Mouse (Mus musculus) liver, embryonic 12.5 days (tissue): ENCODE data around the gene Olah. TPM values are rescaled to one million over a fixed set of nuclear protein-coding genes. Genes with fewer than 3 reads are reported as not detected.
"Not testable (repeated sequence)": the region's sequence is repeated elsewhere in the genome, so short reads cannot be mapped to it uniquely, and the experiment has no call there.

Experiments
- ATAC-seq: fragments of 200-750 bp; cut with Nextera tagmentation; 2 replicates; pipeline ENCODE4 v1.8.0; 2017; ENCODE audit warnings: moderate number of reproducible peaks, mild to moderate bottlenecking, moderate library complexity
- H3K27ac ChIP-seq: fragments of 300-500 bp; sonication (generic); 2 replicates; pipeline ENCODE4 v1.5.1; 2016; ENCODE audit warnings: mild to moderate bottlenecking
- H3K27me3 ChIP-seq: fragments of 300-500 bp; sonication (generic); replicated peaks from 2 replicates; pipeline ENCODE4 v1.6.1; 2016; ENCODE audit warnings: mild to moderate bottlenecking, moderate library complexity
- H3K36me3 ChIP-seq: fragments of 300-500 bp; sonication (generic); 2 replicates; pipeline ENCODE4 v1.6.1; 2016; ENCODE audit warnings: mild to moderate bottlenecking, moderate library complexity
- H3K4me1 ChIP-seq: fragments of 300-500 bp; sonication (generic); 2 replicates; pipeline ENCODE4 v1.6.1; 2016
- H3K4me2 ChIP-seq: fragments of 300-500 bp; sonication (generic); 2 replicates; pipeline ENCODE4 v1.6.1; 2016; ENCODE audit warnings: mild to moderate bottlenecking, moderate library complexity
- H3K4me3 ChIP-seq: fragments of 300-500 bp; sonication (generic); 2 replicates; pipeline ENCODE4 v1.5.1; 2016; ENCODE audit warnings: mild to moderate bottlenecking, moderate library complexity
- H3K9ac ChIP-seq: fragments of 300-500 bp; sonication (generic); 2 replicates; pipeline ENCODE4 v1.6.1; 2016; ENCODE audit warnings: mild to moderate bottlenecking, moderate library complexity
- H3K9me3 ChIP-seq: fragments of 300-500 bp; sonication (generic); replicated peaks from 2 replicates; pipeline ENCODE4 v1.6.1; 2016; ENCODE audit warnings: mild to moderate bottlenecking, moderate library complexity
- WGBS: fragments of 180-500 bp; shearing (Covaris S2); methylation state at CpG from one replicate; pipeline ENCODE4 v1.1.7; 2016; ENCODE audit not compliant: insufficient replicate concordance; 5-methylcytosine and 5-hydroxymethylcytosine counted together
- polyA plus RNA-seq: library from polyadenylated mRNA; unstranded; fragments of >200 nt; fragmentation: Nextera tagmentation; extraction: Ambion mirVana; gene quantifications from 2 replicates; pipeline ENCODE4 v1.2.1, GENCODE M21; 2016

Gene Olah
- polyA plus RNA-seq: not detected in 2 replicates

DNA sequence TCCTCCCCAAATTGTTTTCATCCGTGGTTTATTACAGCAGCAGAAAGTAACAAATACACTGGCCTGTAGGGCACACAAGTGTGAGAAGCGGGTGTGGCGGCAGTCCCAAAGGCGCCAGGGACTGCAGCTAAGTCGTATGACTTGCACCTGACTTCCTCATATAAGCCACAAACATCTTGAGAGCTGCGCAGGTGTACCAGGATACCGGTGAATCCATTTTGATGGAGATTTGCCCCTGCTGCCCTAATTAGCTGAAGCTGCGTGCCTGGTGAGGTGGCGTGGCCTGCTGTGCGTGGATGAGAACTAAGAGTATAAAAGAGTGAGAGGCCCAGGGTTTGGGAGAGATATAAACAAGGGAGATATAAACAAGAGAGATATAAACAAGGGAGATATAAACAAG lies at the start of gene Olah:
Gene Olah, minus strand, starts transcription at position 101 of the 400 bp plus-strand sequence.
- not testable (repeated sequence) for H3K4me2 ChIP-seq, H3K27ac ChIP-seq, H3K36me3 ChIP-seq, H3K27me3 ChIP-seq, ATAC-seq, H3K4me1 ChIP-seq, H3K4me3 ChIP-seq, H3K9me3 ChIP-seq, H3K9ac ChIP-seq
- WGBS: 51% methylated on average over 10 of the region's 10 CpGs

DNA sequence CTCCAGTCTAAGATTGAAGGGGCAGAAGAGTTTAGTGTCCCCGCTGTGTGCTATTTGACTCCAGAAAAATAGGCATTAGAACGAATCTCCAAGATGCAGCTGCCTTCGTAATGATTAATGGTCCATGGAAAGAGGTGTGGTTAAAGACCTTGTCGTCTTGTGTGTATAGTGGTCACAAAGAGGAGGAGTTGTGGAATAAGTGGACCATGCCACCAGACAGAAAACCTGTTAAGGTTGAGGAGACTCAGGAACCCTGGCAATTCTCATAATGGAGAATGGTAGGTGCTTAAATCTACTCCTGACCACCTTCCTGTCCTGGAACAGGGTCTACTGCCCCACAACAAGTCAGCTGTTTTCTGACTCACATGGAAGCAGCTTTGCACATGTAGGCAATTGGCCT lies 49.0 kb upstream of the Olah start:
- no peak for ATAC-seq
- no peak overlapping the region for H3K9ac ChIP-seq
- WGBS: 82% methylated on average over 4 of the region's 4 CpGs
- no peaks in the 10 kb centered on the region for H3K9me3 ChIP-seq
- no peaks in the 10 kb centered on the region for H3K27me3 ChIP-seq
- H3K27ac ChIP-seq: no peak overlapping the region
- H3K36me3 ChIP-seq: peaks cover 84% of the 10 kb centered on the region
- no peak overlapping the region for H3K4me2 ChIP-seq
- H3K4me1 ChIP-seq: no peaks in the 10 kb centered on the region
- H3K4me3 ChIP-seq: no peak overlapping the region

DNA sequence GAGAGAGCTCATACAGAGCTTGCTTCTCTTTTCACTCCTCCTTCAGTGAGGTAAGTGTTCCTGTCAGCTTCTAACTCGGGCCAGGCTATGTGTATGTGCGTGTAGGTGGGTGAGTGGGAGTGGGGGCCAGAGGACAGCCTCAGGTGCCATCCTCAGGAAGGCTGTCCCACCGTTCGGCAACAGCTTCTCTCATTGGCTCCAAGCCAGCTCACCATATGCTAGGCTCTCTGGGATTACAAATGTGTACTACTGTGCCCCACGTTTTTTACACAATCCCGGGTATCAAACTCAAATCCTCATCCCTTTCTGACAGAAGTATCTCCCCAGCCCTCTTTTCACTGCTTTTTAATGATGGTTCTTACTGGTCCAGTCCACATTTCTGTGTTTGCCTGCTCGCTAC lies 47.2 kb upstream of the Olah start:
- no peak for ATAC-seq
- WGBS: 79% methylated on average over 7 of the region's 7 CpGs
- no peaks in the 10 kb centered on the region for H3K4me1 ChIP-seq

DNA sequence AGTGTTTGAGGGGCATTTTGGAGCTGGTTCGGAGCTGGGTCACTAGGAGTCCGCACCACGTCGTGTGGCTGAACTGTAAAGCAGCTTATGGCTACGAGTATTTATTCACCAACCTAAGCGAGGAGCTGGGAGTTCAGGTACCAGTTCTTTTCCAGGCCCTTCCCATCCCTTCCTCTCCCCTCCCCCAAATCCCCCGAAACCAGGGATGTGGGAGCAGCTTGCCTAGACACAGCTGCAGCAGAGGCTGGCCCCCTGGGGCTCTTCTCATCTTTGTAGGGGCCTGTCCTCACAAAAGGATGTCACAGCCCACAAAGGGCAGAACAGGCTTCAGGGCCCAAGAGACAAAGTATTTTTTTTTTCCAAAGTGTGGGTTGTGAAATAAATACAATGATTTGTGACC lies 40.9 kb upstream of the Olah start:
- no peak overlapping the region for H3K27ac ChIP-seq
- H3K4me2 ChIP-seq: no peak overlapping the region
- 82% methylated on average over 7 of the region's 7 CpGs for WGBS
- no peaks in the 10 kb centered on the region for H3K9me3 ChIP-seq
- no peak overlapping the region for H3K9ac ChIP-seq
- ATAC-seq: no peak
- H3K4me1 ChIP-seq: no peaks in the 10 kb centered on the region
- no peak overlapping the region for H3K4me3 ChIP-seq
- peaks cover 46% of the 10 kb centered on the region for H3K36me3 ChIP-seq
- no peaks in the 10 kb centered on the region for H3K27me3 ChIP-seq

More for the DNA sequence above, 47.2 kb upstream of the Olah start:
- H3K27me3 ChIP-seq: no peaks in the 10 kb centered on the region
- no peak overlapping the region for H3K9ac ChIP-seq
- no peak overlapping the region for H3K4me3 ChIP-seq
- H3K27ac ChIP-seq: no peak overlapping the region
- H3K36me3 ChIP-seq: peaks cover 79% of the 10 kb centered on the region
- H3K9me3 ChIP-seq: no peaks in the 10 kb centered on the region
- H3K4me2 ChIP-seq: no peak overlapping the region

DNA sequence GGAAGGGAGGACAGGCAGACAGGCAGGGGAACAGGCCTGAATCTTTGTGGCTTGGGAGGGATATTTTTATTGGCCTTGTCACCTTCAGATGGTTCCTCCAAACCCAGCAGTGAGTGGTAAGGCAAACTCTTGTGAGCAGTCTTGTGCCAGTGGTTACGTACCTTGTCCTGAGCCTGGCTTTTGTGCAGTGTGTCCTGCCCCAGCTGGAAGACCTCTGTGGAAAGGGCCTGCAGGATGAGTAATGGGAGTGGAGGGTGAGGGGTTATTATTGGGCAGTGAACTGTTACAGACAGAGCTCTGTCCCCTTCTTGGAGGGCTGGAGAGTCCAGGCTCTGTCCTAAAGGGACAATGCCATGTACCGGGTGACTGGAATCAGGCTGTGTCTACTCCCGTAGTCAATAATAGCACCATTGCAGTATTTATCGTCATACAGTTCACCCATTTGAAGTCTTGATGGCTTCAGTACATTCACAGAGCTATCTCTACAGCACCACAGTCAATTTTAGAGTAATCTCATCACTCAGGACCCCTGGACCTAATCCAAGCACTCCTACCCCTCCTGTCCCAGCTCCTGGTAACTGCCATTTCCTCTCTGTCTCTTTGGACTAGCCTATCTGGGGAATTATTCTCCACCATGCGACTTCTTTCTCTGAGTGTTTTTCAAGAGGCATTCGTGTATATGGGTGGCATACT lies 38.5 kb upstream of the Olah start:
- Histone ChIP-seq H3K4me3 (no peak overlapping the region), H3K9ac (no peak overlapping the region), H3K9me3 (no peaks in the 10 kb centered on the region), H3K36me3 (peaks cover 40% of the 10 kb centered on the region), H3K27me3 (no peaks in the 10 kb centered on the region), H3K4me1 (no peaks in the 10 kb centered on the region), H3K27ac (no peak overlapping the region), H3K4me2 (no peak overlapping the region)
- ATAC-seq: no peak
- 79% methylated on average over 6 of the region's 6 CpGs for WGBS

DNA sequence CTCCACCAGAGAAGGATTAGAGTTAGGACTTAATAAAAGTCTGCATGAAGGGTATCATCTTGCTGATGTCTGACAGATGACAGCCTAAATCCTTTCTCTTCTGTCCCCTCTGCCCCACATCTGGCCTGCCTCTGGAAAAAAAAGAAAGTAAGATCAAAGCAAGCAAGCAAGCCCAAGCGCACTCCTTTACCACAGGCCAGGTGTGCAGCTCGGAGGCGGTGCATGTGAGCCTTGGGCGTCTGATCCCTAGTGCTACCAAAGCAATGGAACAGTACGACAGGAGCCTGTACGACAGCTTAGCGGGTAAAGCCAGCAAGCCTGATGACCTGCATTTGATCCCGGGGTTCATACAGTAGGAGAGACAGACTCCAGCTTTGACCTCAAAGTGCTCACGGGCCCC lies 33.9 kb upstream of the Olah start:
- Histone ChIP-seq H3K27me3 (no peaks in the 10 kb centered on the region), H3K9me3 (no peaks in the 10 kb centered on the region), H3K9ac (no peak overlapping the region), H3K4me3 (no peak overlapping the region), H3K4me2 (no peak overlapping the region), H3K27ac (no peak overlapping the region), H3K4me1 (no peaks in the 10 kb centered on the region), H3K36me3 (peaks cover 44% of the 10 kb centered on the region)
- no peak for ATAC-seq
- WGBS: 83% methylated on average over 9 of the region's 9 CpGs

DNA sequence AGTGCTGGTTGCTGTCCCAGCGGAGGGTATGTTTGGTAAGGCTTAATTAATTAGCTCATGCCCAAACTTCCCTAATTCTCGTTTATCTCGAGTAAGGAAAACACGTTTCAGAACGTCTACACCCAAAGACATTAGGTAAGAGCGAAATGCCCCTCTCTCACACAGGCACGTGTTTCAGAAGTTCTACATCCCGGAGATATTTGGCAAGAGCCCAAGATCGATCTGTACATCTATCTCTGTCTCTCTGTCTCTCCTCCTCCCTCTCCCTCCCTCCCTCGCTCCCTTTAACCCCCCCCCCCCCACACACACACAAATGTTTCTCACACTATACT lies 27.5 kb upstream of the Olah start:
- peak overlapping the region; percentile 79 for H3K4me2 ChIP-seq
- peaks cover 18% of the 10 kb centered on the region for H3K4me1 ChIP-seq
- H3K36me3 ChIP-seq: peaks cover 19% of the 10 kb centered on the region
- no peaks in the 10 kb centered on the region for H3K27me3 ChIP-seq
- WGBS: 3% methylated on average over 9 of the region's 10 CpGs
- peak overlapping the region; percentile 85 for H3K9ac ChIP-seq
- no peak overlapping the region for H3K27ac ChIP-seq
- no peaks in the 10 kb centered on the region for H3K9me3 ChIP-seq
- peak overlapping the region; percentile 86 for H3K4me3 ChIP-seq
- ATAC-seq: no peak

DNA sequence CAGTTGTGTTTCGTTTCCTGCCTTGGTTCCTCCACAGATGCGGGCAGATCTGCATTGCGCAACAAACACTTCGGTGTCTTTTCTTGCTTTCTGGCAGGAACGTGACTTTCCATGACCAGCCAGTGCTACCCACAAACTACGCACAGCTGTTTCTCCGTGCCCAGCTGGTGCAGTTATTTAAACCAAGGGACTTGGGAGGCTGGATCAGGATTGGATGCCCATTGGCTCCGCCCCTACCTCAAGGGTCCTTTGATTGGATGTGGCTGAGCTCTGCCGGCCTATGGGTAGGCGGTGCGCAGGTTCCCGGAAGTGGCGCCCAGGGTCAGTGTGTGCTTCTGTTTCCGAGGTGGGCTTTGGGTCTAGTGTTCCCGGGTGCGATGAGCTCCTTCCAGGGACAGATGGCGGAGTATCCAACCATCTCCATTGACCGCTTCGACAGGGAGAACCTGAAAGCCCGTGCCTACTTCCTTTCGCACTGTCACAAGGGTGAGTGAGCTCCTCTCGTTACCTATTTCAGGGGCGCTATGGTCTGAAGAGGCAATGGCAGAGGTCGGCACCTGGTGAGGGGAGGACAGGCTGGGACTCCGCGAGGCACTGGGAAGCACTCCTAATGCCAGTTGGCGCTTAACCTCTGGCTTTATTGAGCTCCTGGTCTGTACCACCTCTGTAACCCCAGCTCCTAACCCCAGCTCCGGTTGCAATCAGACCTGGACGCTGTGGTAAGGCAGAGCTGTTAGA lies 27.0 kb upstream of the Olah start, which contains the start of gene Dclre1c:
Gene Dclre1c, plus strand, starts transcription at position 291 of the 738 bp plus-strand sequence.
- Histone ChIP-seq H3K4me3 (peak within 1 kb of the TSS; percentile 86), H3K27ac (peak within 1 kb of the TSS; percentile 69), H3K36me3 (peaks cover 15% of the 10 kb centered on the region), H3K9ac (peak within 1 kb of the TSS; percentile 85), H3K4me1 (peaks cover 21% of the 10 kb centered on the region), H3K27me3 (no peaks in the 10 kb centered on the region), H3K4me2 (peak within 1 kb of the TSS; percentile 79), H3K9me3 (no peaks in the 10 kb centered on the region)
- ATAC-seq: peak; percentile 99
- 2% methylated on average over 29 of the region's 29 CpGs for WGBS

DNA sequence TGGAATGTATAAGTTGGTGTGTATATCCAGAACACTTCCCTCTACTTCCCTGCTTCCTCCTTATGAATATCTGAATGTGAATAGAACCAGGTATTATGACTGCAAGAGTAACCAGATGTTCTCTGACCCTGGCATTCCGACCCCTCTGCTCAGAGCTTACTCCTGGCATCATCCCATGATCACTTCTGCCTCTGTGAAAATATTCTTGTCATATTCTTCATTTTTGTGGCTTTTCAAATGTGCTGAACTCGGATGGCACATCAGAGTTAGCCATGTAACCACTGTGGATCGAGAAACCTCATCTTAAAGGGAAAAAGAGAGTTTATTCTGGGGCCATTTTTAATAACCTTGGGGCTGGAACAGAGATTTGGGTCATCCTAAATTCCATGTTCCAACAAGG lies 25.5 kb upstream of the Olah start, which contains the start of gene Meig1:
Gene Meig1, minus strand, starts transcription at position 101 of the 400 bp plus-strand sequence.
- Histone ChIP-seq H3K4me3 (peak within 1 kb of the TSS; percentile 86), H3K27me3 (peaks cover 12% of the 10 kb centered on the region), H3K9me3 (no peaks in the 10 kb centered on the region), H3K36me3 (peaks cover 9% of the 10 kb centered on the region; the same call in 1 of the 2 replicates), H3K27ac (no peak within 1 kb of the TSS), H3K4me1 (peaks cover 29% of the 10 kb centered on the region), H3K9ac (peak within 1 kb of the TSS; percentile 50), H3K4me2 (peak within 1 kb of the TSS; percentile 79)
- no peak for ATAC-seq
- 56% methylated on average over 3 of the region's 3 CpGs for WGBS

DNA sequence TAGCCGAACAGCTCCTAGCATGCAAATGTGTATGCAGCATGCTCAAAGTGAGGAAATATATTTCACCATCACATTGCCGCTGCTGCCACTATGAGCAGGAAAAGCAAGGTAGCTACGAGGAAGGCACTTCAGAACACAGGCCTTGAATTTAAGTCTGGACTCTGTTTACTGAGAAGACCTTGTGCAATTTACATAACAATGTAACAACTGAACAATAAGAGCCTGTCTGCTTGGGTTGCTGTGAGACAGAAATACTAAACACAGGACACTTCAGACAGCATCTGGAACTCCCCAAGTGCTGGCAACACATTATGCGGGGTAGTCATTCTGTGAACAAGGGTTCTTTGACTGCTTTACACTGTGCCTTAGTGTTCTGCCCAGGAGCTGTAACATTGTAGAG lies 23.1 kb upstream of the Olah start:
- no peak overlapping the region for H3K4me3 ChIP-seq
- no peak overlapping the region for H3K4me2 ChIP-seq
- ATAC-seq: no peak
- peaks cover 25% of the 10 kb centered on the region for H3K4me1 ChIP-seq
- no peak overlapping the region for H3K9ac ChIP-seq
- peaks cover 23% of the 10 kb centered on the region for H3K27me3 ChIP-seq
- no peaks in the 10 kb centered on the region for H3K36me3 ChIP-seq
- no peaks in the 10 kb centered on the region for H3K9me3 ChIP-seq
- 80% methylated on average over 4 of the region's 4 CpGs for WGBS
- no peak overlapping the region for H3K27ac ChIP-seq

DNA sequence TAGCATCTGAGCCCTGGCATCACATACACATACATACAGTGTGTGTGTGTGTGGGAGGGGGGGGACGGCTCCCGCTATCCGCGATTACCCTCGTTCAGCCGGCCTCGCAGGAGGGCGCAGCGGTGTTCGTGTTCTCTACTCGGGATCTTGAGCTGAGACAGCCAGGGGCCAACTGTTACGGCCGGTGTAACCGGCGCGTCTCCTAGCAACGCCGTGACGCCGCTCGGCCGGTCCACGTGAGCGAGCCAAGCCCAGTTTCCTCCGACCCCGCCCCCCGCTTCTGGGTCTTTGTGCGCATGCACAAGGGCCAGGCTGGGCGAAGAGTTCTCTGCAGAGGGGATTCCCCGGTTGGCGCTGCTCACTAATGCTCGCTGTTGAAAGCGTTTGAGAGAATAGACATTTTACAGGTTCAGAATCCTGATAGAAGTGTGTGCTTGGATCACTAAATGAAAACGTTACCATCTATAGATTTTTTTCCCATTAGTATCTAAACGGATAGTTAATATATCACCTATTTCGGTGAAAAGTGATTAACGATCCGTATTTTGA lies 21.9 kb upstream of the Olah start:
- peaks cover 18% of the 10 kb centered on the region for H3K4me1 ChIP-seq
- peak overlapping the region; percentile 32; the same call in 1 of the 2 replicates for H3K9ac ChIP-seq
- peak overlapping the region; percentile 60 for H3K4me3 ChIP-seq
- ATAC-seq: peak; percentile 86
- peaks cover 23% of the 10 kb centered on the region for H3K27me3 ChIP-seq
- no peak overlapping the region for H3K27ac ChIP-seq
- H3K9me3 ChIP-seq: no peaks in the 10 kb centered on the region
- WGBS: 2% methylated on average over 38 of the region's 38 CpGs
- H3K4me2 ChIP-seq: peak overlapping the region; percentile 84
- H3K36me3 ChIP-seq: no peaks in the 10 kb centered on the region

DNA sequence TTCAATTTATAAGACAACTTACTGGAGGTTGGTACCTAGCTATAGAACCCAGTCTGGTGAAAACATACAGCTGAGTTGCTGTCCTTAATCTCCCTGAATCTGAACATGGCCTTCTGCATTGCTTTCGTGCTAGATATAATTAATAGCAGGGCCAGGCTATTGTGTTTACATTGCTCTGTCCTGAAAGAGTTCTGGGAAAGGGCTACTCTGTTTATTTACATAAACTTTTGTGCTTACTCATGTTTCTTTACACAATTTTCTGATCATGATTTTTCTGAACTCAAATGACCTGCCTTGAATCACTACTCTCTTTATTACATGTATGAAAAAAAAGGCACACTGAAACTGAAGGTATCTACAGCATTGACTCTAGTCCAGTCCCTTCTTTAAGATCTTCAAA lies 18.7 kb upstream of the Olah start:
- ATAC-seq: no peak
- WGBS: 59% methylated on average over 1 of the region's 1 CpGs

More for the DNA sequence above, 18.7 kb upstream of the Olah start:
- Histone ChIP-seq H3K4me1 (peaks cover 12% of the 10 kb centered on the region), H3K27ac (no peak overlapping the region), H3K9me3 (no peaks in the 10 kb centered on the region), H3K9ac (no peak overlapping the region), H3K4me3 (no peak overlapping the region), H3K36me3 (no peaks in the 10 kb centered on the region), H3K27me3 (peaks cover 23% of the 10 kb centered on the region), H3K4me2 (no peak overlapping the region)
